Comparison of ENCODE assay signal across 11 mouse cellular contexts in the genomic region with DNA sequence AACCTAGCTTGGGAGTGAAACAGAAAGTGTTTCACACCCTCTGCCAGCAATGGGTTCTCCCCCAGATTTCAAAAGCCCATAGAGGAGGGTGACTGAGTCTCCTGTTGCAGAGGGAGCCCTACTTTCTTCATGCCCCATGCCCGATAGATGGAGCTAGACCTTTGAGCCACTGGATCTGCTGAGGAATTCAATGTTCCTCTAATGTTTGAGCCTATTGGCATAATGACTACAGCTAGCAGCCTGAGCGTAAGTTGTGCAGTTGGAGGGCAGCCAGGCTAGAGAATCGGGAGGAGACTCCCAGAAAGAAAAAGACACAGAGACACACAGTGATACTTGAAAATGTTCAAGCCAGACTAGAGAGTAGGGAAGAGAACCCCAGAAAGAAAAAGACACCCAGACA.
DNase-seq lines count a peak whose midpoint lies in the region; ATAC-seq and TF ChIP-seq lines count a peak whose summit lies in the region.
"Had no signal": no experiment of that assay in that cellular context is flagged by ENCODE, and none has a peak within 500 bp of the region (broad histone marks: within the 10 kb centered on the region; RNA-seq: fewer than 3 reads in every experiment).

No protein-coding gene starts in this region.

- 59% methylated on average over 3 of the region's 3 CpGs for WGBS in midbrain, postnatal 0 days

- DNase-seq in kidney, postnatal 10 days: peak; percentile 23
- DNase-seq in kidney, postnatal 14 days: no peak
- DNase-seq in frontal cortex, postnatal 36 days (ENCODE audit: low spot score in 2 of 2): peak; percentile 30 to 42
- DNase-seq in layer of hippocampus, adult 9-11 months: peak; percentile 41
- peak; percentile 45 for DNase-seq in midbrain, postnatal 0 days (ENCODE audit: low spot score)
- no peak for DNase-seq in liver
- DNase-seq in spleen, adult 18-20 months: no peak
- no peak for DNase-seq in urinary bladder, adult 2 months (ENCODE audit: low spot score)
- DNase-seq: liver, postnatal 0 days had no signal

- H3K36me3 ChIP-seq in midbrain, postnatal 0 days (ENCODE audit: insufficient read depth, low read length): no peaks in the 10 kb centered on the region
- H3K36me3 ChIP-seq: heart, embryonic 13.5 days had no signal

- H3K9ac ChIP-seq in midbrain, postnatal 0 days (replicated peaks; ENCODE audit: low read length, poor library complexity, severe bottlenecking): no peak overlapping the region
- H3K9ac ChIP-seq: heart, embryonic 13.5 days; liver, postnatal 0 days had no signal

- no peak for ATAC-seq in midbrain, postnatal 0 days (ENCODE audit: low FRiP score)
- ATAC-seq: activated CD4-positive, CD25-positive, alpha-beta regulatory T cell, adult 4 months; liver, postnatal 0 days had no signal

- peaks cover 19% of the 10 kb centered on the region for H3K4me1 ChIP-seq in midbrain, postnatal 0 days (ENCODE audit: insufficient read depth, low read length)
- H3K4me1 ChIP-seq: heart, embryonic 13.5 days had no signal

- no peak overlapping the region for H3K4me2 ChIP-seq in midbrain, postnatal 0 days (ENCODE audit: low read depth, low read length, poor library complexity, severe bottlenecking)
- H3K4me2 ChIP-seq: heart, embryonic 13.5 days had no signal

- no peaks in the 10 kb centered on the region for H3K27me3 ChIP-seq in midbrain, postnatal 0 days (ENCODE audit: insufficient read depth, low read length)

- no peak overlapping the region for H3K4me3 ChIP-seq in midbrain, postnatal 0 days (ENCODE audit: low read depth, low read length)
- H3K4me3 ChIP-seq: heart, embryonic 13.5 days had no signal

- no peak overlapping the region for H3K27ac ChIP-seq in midbrain, postnatal 0 days (ENCODE audit: low read depth, low read length)
- H3K27ac ChIP-seq: heart, embryonic 13.5 days had no signal

- peak; percentile 49 for TF ChIP-seq CTCF in midbrain, postnatal 0 days (IDR thresholded peaks at IDR 0.05)

- H3K9me3 ChIP-seq in midbrain, postnatal 0 days (ENCODE audit: low read length): no peaks in the 10 kb centered on the region
- H3K9me3 ChIP-seq: heart, embryonic 13.5 days had no signal

Comparison
In these comparisons a context has a peak if more than half of its experiments do, and no peak if none do; other contexts are left out.
1. DNase-seq: peak in kidney, postnatal 10 days (single experiment), frontal cortex, postnatal 36 days (2 of 2), layer of hippocampus, adult 9-11 months (single experiment) and midbrain, postnatal 0 days (single experiment); none in kidney, postnatal 14 days (single experiment), liver (single experiment), spleen, adult 18-20 months (0 of 2) and urinary bladder, adult 2 months (single experiment).